In genomic region chr13:54035541-54035940, GRCm38 (mm10) we compare ENCODE assay signal across 11 mouse cellular contexts. TPM values are rescaled to one million over a fixed set of nuclear protein-coding genes. Genes with fewer than 3 reads are reported as not detected.
A peak's percentile ranks its signal among the peaks of the same experiment; 100 is the strongest.
DNase-seq lines count a peak whose midpoint lies in the region; ATAC-seq and TF ChIP-seq lines count a peak whose summit lies in the region.
"Had no signal": no experiment of that assay in that cellular context is flagged by ENCODE, and none has a peak within 500 bp of the region (broad histone marks: within the 10 kb centered on the region; RNA-seq: fewer than 3 reads in every experiment).

No protein-coding gene starts in this region.

- no peak overlapping the region for H3K4me3 ChIP-seq in kidney, embryonic 14.5 days (ENCODE audit: low read length)
- no peak overlapping the region for H3K4me3 ChIP-seq in bone marrow, adult 2 months (replicated peaks; ENCODE audit: control insufficient read depth, low read depth, low read length)
- H3K4me3 ChIP-seq in heart, embryonic 11.5 days (ENCODE audit: low read depth, low read length), result no peak overlapping the region
- H3K4me3 ChIP-seq: liver, embryonic 15.5 days had no signal

- H3K27ac ChIP-seq in kidney, embryonic 14.5 days (ENCODE audit: low read depth, low read length), result no peak overlapping the region
- H3K27ac ChIP-seq in bone marrow, adult 2 months (ENCODE audit: control insufficient read depth, insufficient read depth, low read depth, low read length, poor library complexity), result no peak overlapping the region
- no peak overlapping the region for H3K27ac ChIP-seq in heart, embryonic 11.5 days (ENCODE audit: low read depth, low read length)
- H3K27ac ChIP-seq: liver, embryonic 15.5 days had no signal

- TF ChIP-seq POLR2A in bone marrow, adult 2 months (IDR thresholded peaks at IDR 0.05; ENCODE audit: borderline replicate concordance, control insufficient read depth, low read depth, low read length), result no peak

- H3K4me1 ChIP-seq in kidney, embryonic 14.5 days (ENCODE audit: control insufficient read depth, insufficient read depth, low read length), result no peaks in the 10 kb centered on the region
- H3K4me1 ChIP-seq in bone marrow, adult 2 months (ENCODE audit: control insufficient read depth, insufficient read depth, low read length), result no peaks in the 10 kb centered on the region
- no peaks in the 10 kb centered on the region for H3K4me1 ChIP-seq in heart, embryonic 11.5 days (ENCODE audit: control insufficient read depth, insufficient read depth, low read length)
- H3K4me1 ChIP-seq: liver, embryonic 15.5 days had no signal

- peak; percentile 14 for DNase-seq in kidney, adult 9 months
- DNase-seq in thymus, postnatal 14 days, result peak; percentile 12
- no peak for DNase-seq in thymus, adult 18-20 months
- peak; percentile 29 for DNase-seq in thymus, postnatal 4 days
- DNase-seq in spleen, postnatal 4 days (ENCODE audit: low spot score in 2 of 2), result no peak
- DNase-seq: adrenal gland, postnatal 25 days; gastrocnemius, postnatal 14 days had no signal

- 0 out of 2 replicates have a peak, but pooled peaks have one; percentile 20 for TF ChIP-seq CTCF in bone marrow, adult 2 months (IDR thresholded peaks at IDR 0.05; ENCODE audit: control insufficient read depth, insufficient read depth, low read length)

- WGBS in kidney, embryonic 14.5 days, result 81% methylated on average over 1 of the region's 1 CpGs
- 59% methylated on average over 1 of the region's 1 CpGs for WGBS in bone marrow, adult 2 months
- 68% methylated on average over 1 of the region's 1 CpGs for WGBS in heart, embryonic 11.5 days (ENCODE audit: insufficient replicate concordance)

- H3K9me3 ChIP-seq in kidney, embryonic 14.5 days (ENCODE audit: control insufficient read depth, low read length), result no peaks in the 10 kb centered on the region
- no peaks in the 10 kb centered on the region for H3K9me3 ChIP-seq in heart, embryonic 11.5 days (replicated peaks; ENCODE audit: control insufficient read depth, low read length)
- H3K9me3 ChIP-seq: liver, embryonic 15.5 days had no signal

- no peaks in the 10 kb centered on the region for H3K27me3 ChIP-seq in kidney, embryonic 14.5 days (ENCODE audit: control insufficient read depth, insufficient read depth, low read length)
- H3K27me3 ChIP-seq in heart, embryonic 11.5 days (ENCODE audit: control insufficient read depth, insufficient read depth, low read length), result no peaks in the 10 kb centered on the region
- H3K27me3 ChIP-seq: liver, embryonic 15.5 days had no signal

- H3K9ac ChIP-seq in kidney, embryonic 14.5 days (ENCODE audit: low read depth, low read length), result no peak overlapping the region
- H3K9ac ChIP-seq in heart, embryonic 11.5 days (ENCODE audit: low read depth, low read length), result no peak overlapping the region
- H3K9ac ChIP-seq: liver, embryonic 15.5 days had no signal

- no peak for ATAC-seq in kidney, embryonic 14.5 days (ENCODE audit: low FRiP score, low TSS enrichment)
- no peak for ATAC-seq in heart, embryonic 11.5 days (replicated peaks; ENCODE audit: insufficient number of reproducible peaks, low FRiP score, low TSS enrichment)

- H3K4me2 ChIP-seq in kidney, embryonic 14.5 days (replicated peaks; ENCODE audit: low read depth, low read length), result no peak overlapping the region
- no peak overlapping the region for H3K4me2 ChIP-seq in heart, embryonic 11.5 days
- H3K4me2 ChIP-seq: liver, embryonic 15.5 days had no signal

- no peaks in the 10 kb centered on the region for H3K36me3 ChIP-seq in kidney, embryonic 14.5 days (ENCODE audit: control insufficient read depth, insufficient read depth, low read length)
- no peaks in the 10 kb centered on the region for H3K36me3 ChIP-seq in heart, embryonic 11.5 days (ENCODE audit: control insufficient read depth, insufficient read depth, low read length)
- H3K36me3 ChIP-seq: liver, embryonic 15.5 days had no signal

RNA-seq across cellular contexts. Expression of gene Drd1, which starts 20.0 kb away (rescaled TPM):
- polyA plus RNA-seq in kidney, embryonic 14.5 days (2014; fragmentation: Nextera tagmentation; extraction: Ambion mirVana), result 0.05 and 0.16 TPM in 2 replicates
- not detected in 2 replicates for polyA plus RNA-seq in bone marrow, adult 2 months (2011; ENCODE audit: insufficient read depth, insufficient read length, low replicate concordance, missing spikeins)
- 0.24 TPM in 1 of 2 replicates, not detected in the other for polyA plus RNA-seq in heart, embryonic 11.5 days (2014; fragmentation: Nextera tagmentation; extraction: Ambion mirVana)
- polyA plus RNA-seq: liver, embryonic 15.5 days had no signal

RNA-seq across cellular contexts. Expression of gene Sfxn1, which starts 36.1 kb away (rescaled TPM):
- polyA plus RNA-seq in kidney, embryonic 14.5 days (2014; fragmentation: Nextera tagmentation; extraction: Ambion mirVana), result 109 and 110 TPM in 2 replicates
- polyA plus RNA-seq in bone marrow, adult 2 months (2011; ENCODE audit: insufficient read depth, insufficient read length, low replicate concordance, missing spikeins), result 27.5 and 32.3 TPM in 2 replicates
- polyA plus RNA-seq in heart, embryonic 11.5 days (2014; fragmentation: Nextera tagmentation; extraction: Ambion mirVana), result 35.0 and 38.4 TPM in 2 replicates

Comparison
In these comparisons a context has a peak if more than half of its experiments do, and no peak if none do; other contexts are left out.
1. DNase-seq: peak in kidney, adult 9 months (single experiment), thymus, postnatal 14 days (single experiment) and thymus, postnatal 4 days (single experiment); none in thymus, adult 18-20 months (0 of 2) and spleen, postnatal 4 days (0 of 2).